Mouse (Mus musculus) cortical plate, adult 2 months (tissue): ENCODE measurements around the gene 1110051M20Rik.

Source experiments
- CTCF ChIP-seq: fragments of 200-500 bp; IDR thresholded peaks from 2 replicates; pipeline ENCODE4 v1.5.1; 2011; ENCODE audit warnings: mild to moderate bottlenecking, control low read depth, low read length; ENCODE audit not compliant: insufficient read depth; ENCODE audit errors: extremely low read depth
- POLR2A ChIP-seq: fragments of 200-500 bp; IDR thresholded peaks from 2 replicates; pipeline ENCODE4 v1.6.1; 2011; ENCODE audit warnings: mild to moderate bottlenecking, low read length, control low read depth; ENCODE audit not compliant: insufficient read depth; ENCODE audit errors: extremely low read depth

GRCm38 (mm10) chr2:91299156-91299555 is 145.3 kb downstream of the 1110051M20Rik start:
- no peak for TF ChIP-seq CTCF
- no peak for TF ChIP-seq POLR2A
